Mouse (Mus musculus) spleen, adult 2 months (tissue): ENCODE measurements around the gene March1. TPM values are rescaled to one million over a fixed set of nuclear protein-coding genes. Genes with fewer than 3 reads are reported as not detected.
"Not testable (repeated sequence)": the region's sequence is repeated elsewhere in the genome, so short reads cannot be mapped to it uniquely, and the experiment has no call there.

Experiments used
- DNase-seq, 2 experiments: peaks; one replicate each; pipeline versions ENCODE4 v3.0.0 to v3.0.0-alpha.2; 2012 to 2021; ENCODE audit warnings: low spot score in 2 of 2, low read depth in 1 of 2
- H3K27ac ChIP-seq: fragments of 200-500 bp; 2 replicates; pipeline ENCODE4 v1.5.1; 2012; ENCODE audit warnings: low read length, inconsistent platforms; ENCODE audit not compliant: insufficient read depth
- H3K27me3 ChIP-seq: fragments of 200-500 bp; 2 replicates; pipeline ENCODE4 v1.6.1; 2012; ENCODE audit warnings: mild to moderate bottlenecking, moderate library complexity, low read length, inconsistent platforms; ENCODE audit not compliant: control insufficient read depth, insufficient read depth
- H3K36me3 ChIP-seq: fragments of 200-500 bp; 2 replicates; pipeline ENCODE4 v1.6.1; 2012; ENCODE audit warnings: mild to moderate bottlenecking, low read length, inconsistent platforms; ENCODE audit not compliant: control insufficient read depth, insufficient read depth
- H3K4me1 ChIP-seq: fragments of 200-500 bp; 2 replicates; pipeline ENCODE4 v1.6.1; 2011; ENCODE audit warnings: inconsistent platforms; ENCODE audit not compliant: control insufficient read depth, insufficient read depth, insufficient read length
- H3K4me3 ChIP-seq: fragments of 200-500 bp; 2 replicates; pipeline ENCODE4 v1.5.1; 2011; ENCODE audit warnings: mild to moderate bottlenecking, inconsistent platforms; ENCODE audit not compliant: insufficient read depth, insufficient read length; ENCODE audit errors: extremely low read depth
- CTCF ChIP-seq: fragments of 200-500 bp; IDR thresholded peaks from 2 replicates; pipeline ENCODE4 v1.5.1; 2011; ENCODE audit warnings: mild to moderate bottlenecking, inconsistent platforms; ENCODE audit not compliant: insufficient read depth, insufficient read length, insufficient replicate concordance; ENCODE audit errors: extremely low read depth
- POLR2A ChIP-seq: fragments of 200-500 bp; IDR thresholded peaks from 2 replicates; pipeline ENCODE4 v1.6.1; 2011; ENCODE audit warnings: low read depth, low read length, inconsistent platforms
- WGBS: fragments of 180-500 bp; shearing (Covaris S2); methylation state at CpG from one replicate; pipeline ENCODE4 v1.1.7; 2018; 5-methylcytosine and 5-hydroxymethylcytosine counted together
- polyA plus RNA-seq: library from polyadenylated mRNA; depleted of rRNA; stranded (reverse); fragments of >200 nt; gene quantifications from 2 replicates; pipeline ENCODE4 v1.2.3, GENCODE M21; 2012

Gene March1
- polyA plus RNA-seq, 1 experiment: 12.7 TPM

- Histone ChIP-seq H3K4me1 (peaks cover 18% of the 10 kb centered on the region), H3K4me3 (no peak overlapping the region), H3K36me3 (peaks cover 14% of the 10 kb centered on the region), H3K27ac (peak overlapping the region; percentile 74), H3K27me3 (no peaks in the 10 kb centered on the region)
- 51% methylated on average over 2 of the region's 2 CpGs for WGBS
- no peak for TF ChIP-seq CTCF
- TF ChIP-seq POLR2A: no peak
- no peak for DNase-seq
These were observed 787.2 kb downstream of the March1 start for GRCm38 (mm10) chr8:66404711-66405414.

GRCm38 (mm10) chr8:66405796-66406195 is 788.1 kb downstream of the March1 start:
- Histone ChIP-seq H3K27ac (peak overlapping the region; percentile 86), H3K36me3 (peaks cover 11% of the 10 kb centered on the region), H3K4me1 (peaks cover 21% of the 10 kb centered on the region)
- 9% methylated on average over 4 of the region's 4 CpGs for WGBS
- not testable (repeated sequence) for H3K4me3 ChIP-seq, H3K27me3 ChIP-seq
- DNase-seq: peak in 1 of 2 experiments; percentile 50

GRCm38 (mm10) chr8:66406596-66407361 is 789.1 kb downstream of the March1 start:
- TF ChIP-seq POLR2A: no peak
- no peak for TF ChIP-seq CTCF
- H3K4me1 ChIP-seq: peaks cover 21% of the 10 kb centered on the region
- H3K27me3 ChIP-seq: no peaks in the 10 kb centered on the region
- H3K27ac ChIP-seq: peak overlapping the region; percentile 64
- peaks cover 11% of the 10 kb centered on the region for H3K36me3 ChIP-seq
- WGBS: 71% methylated on average over 6 of the region's 6 CpGs
- no peak overlapping the region for H3K4me3 ChIP-seq
- DNase-seq: peak in 1 of 2 experiments; percentile 46

DNA sequence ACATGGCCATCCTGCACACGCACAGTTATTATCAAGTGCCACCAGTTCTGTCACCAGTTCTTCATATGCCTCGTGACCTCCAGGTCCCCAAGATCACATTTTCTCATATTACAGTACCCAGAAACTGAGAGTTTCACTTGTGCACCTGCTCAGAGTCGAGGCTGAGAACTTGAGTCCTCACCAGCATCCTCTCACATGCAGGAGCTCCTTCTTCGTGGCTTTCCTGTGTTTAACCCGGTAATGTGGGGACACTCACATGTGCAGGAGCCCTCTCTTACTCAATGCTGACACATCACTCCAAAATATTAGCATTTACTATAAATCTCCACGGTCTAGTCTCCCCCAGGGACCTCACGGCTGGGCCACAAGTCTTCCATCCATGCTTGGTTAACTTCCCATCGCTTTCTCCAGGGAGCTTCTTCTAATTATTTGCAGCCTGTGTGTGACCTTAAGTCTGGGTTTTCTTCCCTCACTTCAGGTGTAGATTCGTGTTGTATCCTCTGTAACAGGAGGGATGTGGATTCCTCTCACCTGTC is 792.4 kb downstream of the March1 start:
- Histone ChIP-seq H3K4me1 (peaks cover 24% of the 10 kb centered on the region), H3K36me3 (peaks cover 11% of the 10 kb centered on the region), H3K4me3 (no peak overlapping the region), H3K27me3 (no peaks in the 10 kb centered on the region), H3K27ac (peak overlapping the region; percentile 43; the same call in 1 of the 2 replicates)
- 22% methylated on average over 9 of the region's 9 CpGs for WGBS
- DNase-seq: peak in 1 of 2 experiments; percentile 33
- no peak for TF ChIP-seq POLR2A
- no peak for TF ChIP-seq CTCF

GRCm38 (mm10) chr8:66413101-66413500 is 795.4 kb downstream of the March1 start:
- TF ChIP-seq CTCF (no peak), POLR2A (no peak)
- 38% methylated on average over 2 of the region's 2 CpGs for WGBS
- no peaks in the 10 kb centered on the region for H3K27me3 ChIP-seq
- no peak overlapping the region for H3K27ac ChIP-seq
- H3K4me3 ChIP-seq: no peak overlapping the region
- peaks cover 12% of the 10 kb centered on the region for H3K4me1 ChIP-seq
- DNase-seq: no peak
- peaks cover 7% of the 10 kb centered on the region for H3K36me3 ChIP-seq

- 58% methylated on average over 2 of the region's 2 CpGs for WGBS
These were observed 797.5 kb downstream of the March1 start for GRCm38 (mm10) chr8:66415234-66415633.

DNA sequence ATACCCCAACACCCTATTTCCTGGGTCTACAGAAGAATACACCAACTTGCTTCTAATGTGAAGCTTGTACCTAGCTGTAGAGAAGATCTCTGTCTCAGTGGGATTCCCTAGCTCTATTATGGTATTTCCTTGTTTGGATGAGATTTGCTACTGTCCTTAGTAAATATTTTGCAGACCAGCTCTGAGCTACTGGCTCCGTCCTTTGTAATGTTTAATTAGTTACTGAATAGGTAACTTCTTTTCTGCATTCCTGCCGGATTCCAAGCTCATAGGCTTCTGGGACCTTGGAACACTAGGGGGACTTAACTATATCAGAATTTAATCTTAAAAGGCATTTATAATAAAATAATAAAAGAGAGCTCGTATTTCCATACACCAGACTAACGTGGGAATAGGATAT is 799.9 kb downstream of the March1 start:
- not testable (repeated sequence) for H3K27ac ChIP-seq, H3K4me1 ChIP-seq, H3K27me3 ChIP-seq, H3K4me3 ChIP-seq, DNase-seq
- 91% methylated on average over 4 of the region's 4 CpGs for WGBS
- H3K36me3 ChIP-seq: peaks cover 10% of the 10 kb centered on the region

More at GRCm38 (mm10) chr8:66415234-66415633, 797.5 kb downstream of the March1 start:
- TF ChIP-seq POLR2A (no peak), CTCF (no peak)
- H3K36me3 ChIP-seq: peaks cover 6% of the 10 kb centered on the region
- no peak overlapping the region for H3K27ac ChIP-seq
- DNase-seq: no peak
- H3K4me1 ChIP-seq: peaks cover 7% of the 10 kb centered on the region
- H3K4me3 ChIP-seq: no peak overlapping the region
- no peaks in the 10 kb centered on the region for H3K27me3 ChIP-seq
